ENCODE assay signal across 22 mouse cellular contexts in the genomic region with DNA sequence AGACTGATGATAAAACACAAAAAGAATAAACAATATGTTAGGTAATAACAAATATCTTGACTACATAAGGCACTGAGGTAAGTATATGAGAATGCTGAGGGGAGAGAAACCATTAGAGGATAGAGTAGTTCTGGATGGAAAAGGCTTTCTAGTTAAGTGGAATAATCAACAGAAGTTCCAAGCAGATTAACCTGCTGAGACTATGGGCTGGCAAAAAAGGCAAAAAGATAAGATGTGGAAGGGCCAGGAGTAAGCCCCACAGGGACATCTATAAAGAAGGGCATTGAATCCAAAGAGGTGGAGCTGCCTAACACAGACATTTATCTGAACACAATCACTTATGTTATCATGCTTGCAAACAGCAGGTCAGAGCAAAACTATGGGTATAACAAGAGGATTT. TPM values are rescaled to one million over a fixed set of nuclear protein-coding genes. Genes with fewer than 3 reads are reported as not detected.
DNase-seq lines count a peak whose midpoint lies in the region; ATAC-seq and TF ChIP-seq lines count a peak whose summit lies in the region.
"Had no signal": no experiment of that assay in that cellular context is flagged by ENCODE, and none has a peak within 500 bp of the region (broad histone marks: within the 10 kb centered on the region; RNA-seq: fewer than 3 reads in every experiment).

No protein-coding gene starts in this region.

- H3K36me3 ChIP-seq in liver, embryonic 12.5 days = no peaks in the 10 kb centered on the region
- H3K36me3 ChIP-seq in liver, postnatal 0 days (replicated peaks; ENCODE audit: insufficient read depth, low read length) = no peaks in the 10 kb centered on the region
- no peaks in the 10 kb centered on the region for H3K36me3 ChIP-seq in liver, embryonic 13.5 days
- H3K36me3 ChIP-seq in liver, embryonic 16.5 days (ENCODE audit: control insufficient read depth, insufficient read depth) = no peaks in the 10 kb centered on the region
- no peaks in the 10 kb centered on the region for H3K36me3 ChIP-seq in midbrain, embryonic 11.5 days (ENCODE audit: control insufficient read depth, insufficient read depth, low read length)
- H3K36me3 ChIP-seq: embryonic facial prominence, embryonic 10.5 days; embryonic facial prominence, embryonic 12.5 days had no signal

- H3K4me3 ChIP-seq in liver, embryonic 12.5 days = no peak overlapping the region
- H3K4me3 ChIP-seq in liver, postnatal 0 days (ENCODE audit: low read depth, low read length) = no peak overlapping the region
- H3K4me3 ChIP-seq in liver, embryonic 13.5 days (replicated peaks) = no peak overlapping the region
- H3K4me3 ChIP-seq in liver, embryonic 16.5 days (ENCODE audit: low read depth, low read length) = no peak overlapping the region
- H3K4me3 ChIP-seq in midbrain, embryonic 11.5 days (ENCODE audit: low read depth, low read length) = no peak overlapping the region
- H3K4me3 ChIP-seq: embryonic facial prominence, embryonic 10.5 days; embryonic facial prominence, embryonic 12.5 days; forebrain, embryonic 13.5 days; forebrain, embryonic 15.5 days had no signal

- no peaks in the 10 kb centered on the region for H3K27me3 ChIP-seq in liver, embryonic 12.5 days (replicated peaks)
- no peaks in the 10 kb centered on the region for H3K27me3 ChIP-seq in liver, postnatal 0 days (ENCODE audit: insufficient read depth, low read length)
- H3K27me3 ChIP-seq in liver, embryonic 13.5 days = no peaks in the 10 kb centered on the region
- no peaks in the 10 kb centered on the region for H3K27me3 ChIP-seq in liver, embryonic 16.5 days (ENCODE audit: control insufficient read depth, insufficient read depth, low read depth, low read length)
- no peaks in the 10 kb centered on the region for H3K27me3 ChIP-seq in midbrain, embryonic 11.5 days (ENCODE audit: control insufficient read depth, insufficient read depth, low read length)
- H3K27me3 ChIP-seq: embryonic facial prominence, embryonic 12.5 days; forebrain, embryonic 13.5 days; forebrain, embryonic 15.5 days had no signal

- TF ChIP-seq EP300 in liver, postnatal 0 days (IDR thresholded peaks at IDR 0.05; ENCODE audit: low read depth) = no peak

- peak; percentile 64 for ATAC-seq in liver, embryonic 12.5 days
- ATAC-seq in liver, postnatal 0 days = no peak
- peak; percentile 65 for ATAC-seq in liver, embryonic 13.5 days (ENCODE audit: low read depth)
- ATAC-seq in liver, embryonic 16.5 days (ENCODE audit: low read depth) = peak; percentile 30; the same call in 1 of the 2 replicates
- ATAC-seq in megakaryocyte-erythroid progenitor cell, adult 5-6 weeks (replicated peaks; ENCODE audit: low FRiP score, low TSS enrichment, poor library complexity, severe bottlenecking) = peak; percentile 71
- ATAC-seq in midbrain, embryonic 11.5 days (ENCODE audit: low FRiP score) = no peak
- ATAC-seq: forebrain, embryonic 13.5 days; forebrain, embryonic 15.5 days had no signal

- 0 out of 2 replicates have a peak, but pooled peaks cover 8% of the 10 kb centered on the region for H3K4me1 ChIP-seq in liver, embryonic 12.5 days
- no peaks in the 10 kb centered on the region for H3K4me1 ChIP-seq in liver, postnatal 0 days (ENCODE audit: insufficient read depth)
- peaks cover 17% of the 10 kb centered on the region for H3K4me1 ChIP-seq in liver, embryonic 13.5 days (replicated peaks)
- peaks cover 3% of the 10 kb centered on the region; the same call in 1 of the 2 replicates for H3K4me1 ChIP-seq in liver, embryonic 16.5 days (ENCODE audit: control insufficient read depth, low read depth, low read length)
- peaks cover 6% of the 10 kb centered on the region; the same call in 1 of the 2 replicates for H3K4me1 ChIP-seq in midbrain, embryonic 11.5 days (ENCODE audit: control insufficient read depth, insufficient read depth, low read length)
- H3K4me1 ChIP-seq: embryonic facial prominence, embryonic 10.5 days; embryonic facial prominence, embryonic 12.5 days had no signal

- no peak for TF ChIP-seq CTCF in liver, postnatal 0 days (IDR thresholded peaks at IDR 0.05; ENCODE audit: low read depth)

- DNase-seq in liver, postnatal 0 days = no peak
- DNase-seq in liver, embryonic 13.5 days = no peak
- DNase-seq in layer of hippocampus, postnatal 14 days (ENCODE audit: low spot score in 2 of 2) = no peak
- DNase-seq in lung, postnatal 36 days = no peak
- DNase-seq in midbrain, embryonic 11.5 days (ENCODE audit: low spot score, missing footprints) = no peak
- DNase-seq: adrenal gland, adult 2 months; adrenal gland, postnatal 10 days; adrenal gland, postnatal 25 days; cerebellum, adult 11 months; cerebellum, adult 18-20 months; cerebellum, adult 8-10 months; cerebellum, adult 9-11 months; cerebellum, postnatal 14 days; cerebellum, postnatal 36 days had no signal

- no peak overlapping the region for H3K4me2 ChIP-seq in liver, embryonic 12.5 days
- no peak overlapping the region for H3K4me2 ChIP-seq in liver, postnatal 0 days (ENCODE audit: low read depth, low read length)
- H3K4me2 ChIP-seq in liver, embryonic 13.5 days = no peak overlapping the region
- H3K4me2 ChIP-seq in liver, embryonic 16.5 days (ENCODE audit: low read depth, low read length) = no peak overlapping the region
- no peak overlapping the region for H3K4me2 ChIP-seq in midbrain, embryonic 11.5 days
- H3K4me2 ChIP-seq: embryonic facial prominence, embryonic 12.5 days; forebrain, embryonic 13.5 days; forebrain, embryonic 15.5 days had no signal

- no peaks in the 10 kb centered on the region for H3K9me3 ChIP-seq in liver, embryonic 12.5 days (replicated peaks)
- H3K9me3 ChIP-seq in liver, postnatal 0 days (ENCODE audit: low read length) = no peaks in the 10 kb centered on the region
- no peaks in the 10 kb centered on the region for H3K9me3 ChIP-seq in liver, embryonic 13.5 days (replicated peaks)
- H3K9me3 ChIP-seq in liver, embryonic 16.5 days (replicated peaks; ENCODE audit: control insufficient read depth, low read length) = no peaks in the 10 kb centered on the region
- no peaks in the 10 kb centered on the region for H3K9me3 ChIP-seq in midbrain, embryonic 11.5 days (ENCODE audit: control insufficient read depth, low read length)
- H3K9me3 ChIP-seq: embryonic facial prominence, embryonic 10.5 days; embryonic facial prominence, embryonic 12.5 days; forebrain, embryonic 13.5 days; forebrain, embryonic 15.5 days had no signal

- H3K9ac ChIP-seq in liver, embryonic 12.5 days = no peak overlapping the region
- H3K9ac ChIP-seq in liver, postnatal 0 days (replicated peaks) = no peak overlapping the region
- no peak overlapping the region for H3K9ac ChIP-seq in liver, embryonic 13.5 days
- H3K9ac ChIP-seq in liver, embryonic 16.5 days (ENCODE audit: low read depth, low read length) = no peak overlapping the region
- no peak overlapping the region for H3K9ac ChIP-seq in midbrain, embryonic 11.5 days (ENCODE audit: low read length)
- H3K9ac ChIP-seq: embryonic facial prominence, embryonic 12.5 days; forebrain, embryonic 13.5 days; forebrain, embryonic 15.5 days had no signal

- no peak overlapping the region for H3K27ac ChIP-seq in liver, embryonic 12.5 days
- H3K27ac ChIP-seq in liver, postnatal 0 days (ENCODE audit: low read depth) = no peak overlapping the region
- no peak overlapping the region for H3K27ac ChIP-seq in liver, embryonic 13.5 days
- H3K27ac ChIP-seq in liver, embryonic 16.5 days (ENCODE audit: low read length) = no peak overlapping the region
- no peak overlapping the region for H3K27ac ChIP-seq in midbrain, embryonic 11.5 days (ENCODE audit: low read depth, low read length)
- H3K27ac ChIP-seq: embryonic facial prominence, embryonic 10.5 days; embryonic facial prominence, embryonic 12.5 days; forebrain, embryonic 13.5 days; forebrain, embryonic 15.5 days had no signal

RNA-seq across cellular contexts. Expression of gene Epdr1, which starts 11.6 kb away (rescaled TPM):
- polyA plus RNA-seq in liver, embryonic 12.5 days (2016; fragmentation: Nextera tagmentation; extraction: Ambion mirVana) = 22.3 and 23.2 TPM in 2 replicates
- 8.0 and 8.7 TPM in 2 replicates for polyA plus RNA-seq in liver, postnatal 0 days (2015; fragmentation: Nextera tagmentation; extraction: Ambion mirVana)
- 21.5 and 24.8 TPM in 2 replicates for polyA plus RNA-seq in liver, embryonic 13.5 days (2015; fragmentation: Nextera tagmentation; extraction: Ambion mirVana)
- polyA plus RNA-seq in liver, embryonic 16.5 days (2015; fragmentation: Nextera tagmentation; extraction: Ambion mirVana) = 9.5 and 10.4 TPM in 2 replicates
- total RNA-seq in megakaryocyte-erythroid progenitor cell, adult 5-6 weeks (2014; fragmentation: Nextera tagmentation) = 68.9 and 85.9 TPM in 2 replicates
- 47.4 and 53.6 TPM in 2 replicates for total RNA-seq in megakaryocyte-erythroid progenitor cell, adult 5-6 weeks (2017)
- 10 to 100 TPM; 55.7 to 59.2 TPM for total RNA-seq in layer of hippocampus, postnatal 14 days (2021)
- 22.9 and 24.5 TPM in 2 replicates for polyA plus RNA-seq in midbrain, embryonic 11.5 days (2014; fragmentation: Nextera tagmentation; extraction: Ambion mirVana)
- total RNA-seq: MEL had no signal

RNA-seq across cellular contexts. Expression of gene Sfrp4, which starts 14.8 kb away (rescaled TPM):
- 0.42 and 0.51 TPM in 2 replicates for polyA plus RNA-seq in liver, embryonic 12.5 days (2016; fragmentation: Nextera tagmentation; extraction: Ambion mirVana)
- polyA plus RNA-seq in liver, postnatal 0 days (2015; fragmentation: Nextera tagmentation; extraction: Ambion mirVana) = 0.69 and 1.0 TPM in 2 replicates
- 0.59 and 0.81 TPM in 2 replicates for polyA plus RNA-seq in liver, embryonic 13.5 days (2015; fragmentation: Nextera tagmentation; extraction: Ambion mirVana)
- 0.22 and 0.40 TPM in 2 replicates for polyA plus RNA-seq in liver, embryonic 16.5 days (2015; fragmentation: Nextera tagmentation; extraction: Ambion mirVana)
- 7.3 and 8.3 TPM in 2 replicates for total RNA-seq in megakaryocyte-erythroid progenitor cell, adult 5-6 weeks (2014; fragmentation: Nextera tagmentation)
- total RNA-seq in megakaryocyte-erythroid progenitor cell, adult 5-6 weeks (2017) = 2.3 and 2.4 TPM in 2 replicates
- 1 to 10 TPM; 1.8 to 2.5 TPM for total RNA-seq in layer of hippocampus, postnatal 14 days (2021)
- 2.8 and 3.6 TPM in 2 replicates for polyA plus RNA-seq in midbrain, embryonic 11.5 days (2014; fragmentation: Nextera tagmentation; extraction: Ambion mirVana)

Comparison
In these comparisons a context has a peak if more than half of its experiments do, and no peak if none do; other contexts are left out.
1. ATAC-seq: peak in liver, embryonic 12.5 days (single experiment), liver, embryonic 13.5 days (single experiment), liver, embryonic 16.5 days (single experiment) and megakaryocyte-erythroid progenitor cell, adult 5-6 weeks (single experiment); none in liver, postnatal 0 days (single experiment) and midbrain, embryonic 11.5 days (single experiment).